24 mouse cellular contexts compared by ENCODE assay signal in the genomic region with DNA sequence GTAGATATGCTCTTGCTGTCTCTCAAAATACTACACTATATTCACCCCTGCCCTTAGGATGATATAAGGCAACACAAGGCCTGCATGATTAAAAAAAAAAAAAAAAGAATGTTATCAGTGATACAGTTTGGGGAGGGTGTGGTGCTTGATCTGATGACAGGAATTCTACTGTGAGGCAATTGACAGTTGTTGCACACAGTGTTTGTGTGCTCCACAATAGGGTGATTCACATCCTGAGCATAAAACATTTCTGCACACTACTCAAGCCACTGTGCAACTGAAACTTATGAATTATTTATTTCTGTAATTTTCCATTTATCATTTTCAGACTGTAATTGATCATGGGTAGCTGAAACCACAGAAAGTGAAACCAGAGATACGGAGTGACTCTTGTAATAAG.
A peak's percentile ranks its signal among the peaks of the same experiment; 100 is the strongest.
DNase-seq lines count a peak whose midpoint lies in the region; ATAC-seq lines count a peak whose summit lies in the region.
"Had no signal": no experiment of that assay in that cellular context is flagged by ENCODE, and none has a peak within 500 bp of the region (broad histone marks: within the 10 kb centered on the region; RNA-seq: fewer than 3 reads in every experiment).

No protein-coding gene starts in this region.

- no peak overlapping the region for H3K9ac ChIP-seq in midbrain, embryonic 11.5 days (ENCODE audit: low read length)
- H3K9ac ChIP-seq in midbrain, embryonic 16.5 days (ENCODE audit: low read depth, low read length) = no peak overlapping the region
- H3K9ac ChIP-seq: embryonic facial prominence, embryonic 12.5 days; embryonic facial prominence, embryonic 15.5 days; forebrain, postnatal 0 days; hindbrain, embryonic 14.5 days had no signal

- no peak overlapping the region for H3K4me3 ChIP-seq in midbrain, embryonic 11.5 days (ENCODE audit: low read depth, low read length)
- H3K4me3 ChIP-seq in midbrain, embryonic 16.5 days (ENCODE audit: low read depth, low read length) = no peak overlapping the region
- H3K4me3 ChIP-seq: embryonic facial prominence, embryonic 12.5 days; embryonic facial prominence, embryonic 15.5 days; gastrocnemius, adult 2 months had no signal

- H3K27ac ChIP-seq in midbrain, embryonic 11.5 days (ENCODE audit: low read depth, low read length) = no peak overlapping the region
- H3K27ac ChIP-seq in midbrain, embryonic 16.5 days (ENCODE audit: low read length) = no peak overlapping the region
- H3K27ac ChIP-seq: embryonic facial prominence, embryonic 12.5 days; embryonic facial prominence, embryonic 15.5 days; gastrocnemius, adult 2 months; hindbrain, embryonic 14.5 days; hindbrain, postnatal 0 days had no signal

- H3K9me3 ChIP-seq in midbrain, embryonic 11.5 days (ENCODE audit: control insufficient read depth, low read length) = no peaks in the 10 kb centered on the region
- no peaks in the 10 kb centered on the region for H3K9me3 ChIP-seq in midbrain, embryonic 16.5 days (replicated peaks; ENCODE audit: control insufficient read depth, low read length, poor library complexity, severe bottlenecking)
- H3K9me3 ChIP-seq: embryonic facial prominence, embryonic 12.5 days; embryonic facial prominence, embryonic 15.5 days had no signal

- no peaks in the 10 kb centered on the region for H3K36me3 ChIP-seq in midbrain, embryonic 11.5 days (ENCODE audit: control insufficient read depth, insufficient read depth, low read length)
- no peaks in the 10 kb centered on the region for H3K36me3 ChIP-seq in midbrain, embryonic 16.5 days (ENCODE audit: control insufficient read depth, insufficient read depth, low read length)
- H3K36me3 ChIP-seq: embryonic facial prominence, embryonic 12.5 days; embryonic facial prominence, embryonic 15.5 days had no signal

- no peak overlapping the region for H3K4me2 ChIP-seq in midbrain, embryonic 11.5 days
- no peak overlapping the region for H3K4me2 ChIP-seq in midbrain, embryonic 16.5 days (ENCODE audit: low read length)
- H3K4me2 ChIP-seq: embryonic facial prominence, embryonic 12.5 days; embryonic facial prominence, embryonic 15.5 days; heart, embryonic 11.5 days; hindbrain, embryonic 14.5 days had no signal

- no peaks in the 10 kb centered on the region for H3K27me3 ChIP-seq in midbrain, embryonic 11.5 days (ENCODE audit: control insufficient read depth, insufficient read depth, low read length)
- no peaks in the 10 kb centered on the region for H3K27me3 ChIP-seq in midbrain, embryonic 16.5 days (ENCODE audit: control insufficient read depth, insufficient read depth, low read depth, low read length)
- H3K27me3 ChIP-seq: embryonic facial prominence, embryonic 12.5 days; embryonic facial prominence, embryonic 15.5 days; Patski had no signal

- WGBS in midbrain, embryonic 11.5 days = 96% methylated on average over 1 of the region's 1 CpGs
- WGBS in midbrain, embryonic 16.5 days = 71% methylated on average over 1 of the region's 1 CpGs

- ATAC-seq in midbrain, embryonic 11.5 days (ENCODE audit: low FRiP score) = 0 out of 2 replicates have a peak, but pooled peaks have one; percentile 11
- ATAC-seq in midbrain, embryonic 16.5 days = no peak
- ATAC-seq: forebrain, embryonic 14.5 days; forebrain, postnatal 0 days; hindbrain, postnatal 0 days; inflammation-experienced regulatory T-cells, adult 6 months; Patski had no signal

- no peak for DNase-seq in midbrain, embryonic 11.5 days (ENCODE audit: low spot score, missing footprints)
- DNase-seq in 3T3-L1 (ENCODE audit: low read depth, low spot score) = peak; percentile 46
- peak; percentile 3 for DNase-seq in 416B (ENCODE audit: low read depth)
- DNase-seq in NIH3T3 (ENCODE audit: low read depth) = peak; percentile 15
- no peak for DNase-seq in layer of hippocampus, postnatal 14 days (ENCODE audit: low spot score in 2 of 2)
- DNase-seq in adrenal gland, adult 8-10 months = no peak
- DNase-seq: adrenal gland, postnatal 14 days; cerebellum, adult 11 months; cerebellum, adult 2 months; cerebellum, adult 9-11 months; cerebellum, postnatal 25 days; forebrain, postnatal 0 days; gastrocnemius, adult 2 months; gastrocnemius, postnatal 14 days; heart, adult 11 months had no signal

- no peaks in the 10 kb centered on the region for H3K4me1 ChIP-seq in midbrain, embryonic 11.5 days (ENCODE audit: control insufficient read depth, insufficient read depth, low read length)
- H3K4me1 ChIP-seq in midbrain, embryonic 16.5 days (ENCODE audit: control insufficient read depth, insufficient read depth, low read length) = no peaks in the 10 kb centered on the region
- H3K4me1 ChIP-seq: embryonic facial prominence, embryonic 12.5 days; embryonic facial prominence, embryonic 15.5 days had no signal

Comparison
In these comparisons a context has a peak if more than half of its experiments do, and no peak if none do; other contexts are left out.
1. DNase-seq: peak in 3T3-L1 (single experiment), 416B (single experiment) and NIH3T3 (single experiment); none in midbrain, embryonic 11.5 days (single experiment), layer of hippocampus, postnatal 14 days (0 of 2) and adrenal gland, adult 8-10 months (single experiment).